Mouse (Mus musculus): ENCODE measurements around the gene Mterf1b. TPM values are rescaled to one million over a fixed set of nuclear protein-coding genes. Genes with fewer than 3 reads are reported as not detected.

The Mterf1b gene
- polyA plus RNA-seq (2017; shearing (Covaris generic)), result 10.0 TPM

GRCm38 (mm10) chr5:4191671-4192480, at the start of gene Mterf1b:
Mterf1b (plus strand) TSS chr5:4192367.

Other genes starting within 250 kb of the Mterf1b start
- gene Cyp51, start 87.6 kb upstream of the Mterf1b start, polyA plus RNA-seq (2017; shearing (Covaris generic)), result 50.0 TPM

Data from CD4-positive, CD25-positive, alpha-beta regulatory T cell, adult 9 weeks (primary cell).